Mouse (Mus musculus) cerebellum, postnatal 14 days (tissue): ENCODE data around the gene Cd59a.
"Not testable (repeated sequence)": the region's sequence is repeated elsewhere in the genome, so short reads cannot be mapped to it uniquely, and the experiment has no call there.

Experiments
- DNase-seq, 2 experiments: peaks; one replicate each; pipeline ENCODE4 v3.0.0; 2021; ENCODE audit warnings: mixed read lengths in 2 of 2

The Cd59a gene

DNA sequence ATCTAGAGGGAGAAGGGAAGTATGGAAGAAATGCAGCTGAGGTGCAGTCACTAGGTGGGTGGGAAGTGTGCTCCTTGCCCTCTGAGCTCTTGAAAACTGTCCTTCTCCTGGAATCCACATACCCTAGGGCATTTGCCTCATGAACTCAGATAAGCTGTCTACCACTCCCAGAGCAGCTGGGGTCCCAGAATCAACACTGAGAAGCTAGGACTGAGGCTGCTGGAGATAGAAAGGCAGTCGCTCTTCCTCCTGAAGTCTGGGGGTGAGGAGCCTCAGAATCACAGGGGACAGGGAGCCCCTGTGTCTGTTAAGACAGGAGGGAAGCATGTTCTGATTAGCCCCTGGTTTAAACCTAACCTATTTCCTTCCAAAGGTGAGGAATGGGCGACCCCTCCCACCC, 13.9 kb downstream of the Cd59a start:
- no peak for DNase-seq

DNA sequence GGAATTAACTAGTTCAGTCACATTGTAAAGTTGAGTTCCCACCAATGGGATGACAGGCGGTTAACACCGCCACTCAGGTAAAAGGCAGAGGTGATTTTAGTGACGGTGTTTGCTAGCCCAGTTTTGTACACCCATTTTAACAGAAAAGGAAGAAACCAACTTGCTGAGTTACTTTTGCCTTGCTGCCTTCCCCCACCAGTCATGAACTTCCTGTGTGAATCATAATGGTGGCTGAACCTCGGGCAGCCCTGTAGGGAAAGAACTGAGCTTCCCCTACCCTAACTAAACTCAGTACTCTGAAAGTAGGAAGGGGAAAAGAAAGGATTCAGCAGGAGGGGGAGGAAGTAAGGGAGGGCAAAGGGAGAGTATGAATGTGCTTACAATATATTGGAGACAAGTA, 14.4 kb downstream of the Cd59a start:
- no peak for DNase-seq

DNA sequence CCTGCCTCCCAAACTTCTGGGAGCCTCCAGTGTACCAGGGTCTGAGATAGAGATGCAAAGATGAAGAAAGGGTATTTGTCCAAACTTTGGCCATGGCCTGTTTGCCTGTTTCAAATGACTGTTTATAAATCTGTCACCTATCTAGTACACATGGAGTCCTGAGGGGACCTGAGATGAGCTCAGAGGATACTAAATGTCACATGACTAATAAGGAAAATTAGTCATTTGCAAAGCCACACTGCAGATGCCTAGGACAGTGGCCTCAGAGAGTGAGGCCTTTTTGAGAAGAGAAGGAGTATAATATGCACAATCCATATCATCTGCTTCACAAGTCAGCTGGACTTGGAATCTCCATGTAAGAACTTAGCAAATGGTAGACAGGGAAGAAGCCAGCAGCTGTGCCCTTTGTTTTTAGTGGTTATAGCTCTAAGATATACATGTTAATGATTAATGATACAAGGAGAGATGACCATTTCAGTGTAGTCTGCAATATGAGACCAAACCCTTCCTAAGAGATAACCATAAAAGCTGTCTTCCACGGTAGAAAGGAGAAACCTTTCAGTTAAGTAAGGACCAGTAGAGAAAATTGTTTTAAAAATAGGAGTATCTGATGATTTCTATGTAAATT, 15.7 kb downstream of the Cd59a start:
- not testable (repeated sequence) for DNase-seq

DNA sequence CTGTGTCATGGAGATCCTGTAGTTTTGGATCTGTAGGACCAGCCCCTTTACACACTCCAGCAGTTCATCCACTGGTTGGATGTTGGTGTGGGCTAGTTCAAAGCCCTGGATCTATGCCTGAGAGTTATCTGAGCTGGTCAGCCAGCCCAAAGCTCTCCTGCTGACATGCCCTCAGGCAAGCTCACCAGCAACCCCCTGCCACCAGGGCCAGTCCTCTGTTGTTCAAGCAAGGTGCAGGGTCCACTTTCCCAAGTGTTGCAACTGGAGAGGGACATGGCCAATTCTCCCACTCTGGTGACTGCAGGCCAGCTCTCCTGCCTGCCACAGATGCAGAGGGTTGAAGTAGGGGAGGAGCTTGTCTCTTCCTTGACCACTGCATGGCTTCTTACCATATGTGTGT, 18.0 kb downstream of the Cd59a start:
- DNase-seq: not testable (repeated sequence)

DNA sequence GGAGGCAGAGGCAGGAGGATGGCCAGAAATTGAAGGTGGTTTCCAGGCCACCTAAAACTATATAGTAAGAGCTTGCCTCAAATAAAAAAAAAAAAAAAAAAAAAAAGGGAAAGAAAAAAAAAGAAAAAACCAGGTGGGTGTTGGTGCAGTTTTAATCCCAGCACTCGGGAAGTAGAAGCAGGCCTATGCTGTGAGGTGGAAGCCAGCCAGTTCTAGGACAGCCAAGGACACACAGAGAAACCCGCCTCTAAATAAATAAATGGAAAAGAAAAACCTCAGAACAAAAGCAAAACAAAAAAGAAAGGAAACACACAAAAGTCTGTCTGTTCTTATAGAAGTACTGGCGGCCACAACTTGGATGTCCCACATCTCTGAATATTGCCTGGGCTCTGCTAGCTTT, 19.3 kb downstream of the Cd59a start:
- no peak for DNase-seq

DNA sequence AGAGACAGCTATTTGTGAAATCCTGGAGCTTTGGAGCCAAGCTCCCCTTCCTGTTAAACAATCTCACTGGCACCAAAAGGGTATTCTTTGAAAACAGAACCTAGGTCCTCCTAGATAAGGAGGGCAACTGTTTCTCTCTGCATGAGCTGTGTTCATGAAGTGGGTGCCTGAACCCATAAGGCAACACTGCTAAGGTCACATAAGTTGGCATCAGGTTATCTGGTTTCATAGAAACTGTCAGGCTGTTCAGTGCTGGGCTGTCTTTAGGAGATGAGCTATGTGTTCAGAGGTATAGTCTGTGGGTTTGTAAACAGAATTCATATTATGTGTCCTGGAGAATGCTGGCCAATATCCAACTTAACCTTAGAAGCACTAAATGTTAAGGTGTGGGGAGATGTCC, 21.6 kb downstream of the Cd59a start:
- DNase-seq: not testable (repeated sequence)

DNA sequence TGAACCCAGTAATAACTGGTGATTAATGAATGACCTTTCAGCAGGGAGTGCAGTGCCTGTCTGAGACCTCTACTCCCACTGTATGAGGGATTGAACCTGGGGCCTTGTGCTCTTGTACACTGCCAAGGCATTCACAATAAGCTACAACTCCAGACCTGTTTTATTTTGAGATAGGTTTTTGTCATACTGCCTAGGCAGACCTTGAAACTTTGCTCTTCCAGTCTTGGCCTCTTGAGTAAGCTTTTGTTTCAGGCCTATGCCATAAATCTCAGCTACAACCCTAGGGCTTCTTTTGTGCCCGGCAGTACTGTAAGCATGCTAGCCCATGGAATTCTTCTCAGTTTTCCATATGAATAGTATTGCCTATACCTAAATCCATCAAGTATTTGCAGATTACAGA, 23.5 kb downstream of the Cd59a start:
- no peak for DNase-seq

DNA sequence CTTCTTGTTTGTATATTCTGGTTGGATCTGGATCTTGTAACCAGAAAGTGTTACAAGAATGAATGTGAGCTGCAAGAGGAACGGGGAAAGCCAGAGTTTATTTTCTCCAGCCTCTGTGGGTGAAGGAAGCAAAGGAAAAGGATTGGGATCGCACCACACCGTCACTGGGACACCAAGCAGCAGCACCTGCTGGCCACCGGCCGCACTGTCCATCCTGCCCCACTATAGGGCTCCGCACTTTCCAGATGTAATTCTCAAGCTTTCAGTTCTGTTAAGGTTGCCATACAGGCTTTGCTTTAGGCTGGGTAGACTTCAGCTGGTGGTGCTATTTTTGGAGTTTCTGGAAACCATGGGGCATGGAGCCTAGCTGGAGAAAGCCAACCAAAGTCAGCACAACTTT, 24.7 kb downstream of the Cd59a start:
- DNase-seq: no peak

DNA sequence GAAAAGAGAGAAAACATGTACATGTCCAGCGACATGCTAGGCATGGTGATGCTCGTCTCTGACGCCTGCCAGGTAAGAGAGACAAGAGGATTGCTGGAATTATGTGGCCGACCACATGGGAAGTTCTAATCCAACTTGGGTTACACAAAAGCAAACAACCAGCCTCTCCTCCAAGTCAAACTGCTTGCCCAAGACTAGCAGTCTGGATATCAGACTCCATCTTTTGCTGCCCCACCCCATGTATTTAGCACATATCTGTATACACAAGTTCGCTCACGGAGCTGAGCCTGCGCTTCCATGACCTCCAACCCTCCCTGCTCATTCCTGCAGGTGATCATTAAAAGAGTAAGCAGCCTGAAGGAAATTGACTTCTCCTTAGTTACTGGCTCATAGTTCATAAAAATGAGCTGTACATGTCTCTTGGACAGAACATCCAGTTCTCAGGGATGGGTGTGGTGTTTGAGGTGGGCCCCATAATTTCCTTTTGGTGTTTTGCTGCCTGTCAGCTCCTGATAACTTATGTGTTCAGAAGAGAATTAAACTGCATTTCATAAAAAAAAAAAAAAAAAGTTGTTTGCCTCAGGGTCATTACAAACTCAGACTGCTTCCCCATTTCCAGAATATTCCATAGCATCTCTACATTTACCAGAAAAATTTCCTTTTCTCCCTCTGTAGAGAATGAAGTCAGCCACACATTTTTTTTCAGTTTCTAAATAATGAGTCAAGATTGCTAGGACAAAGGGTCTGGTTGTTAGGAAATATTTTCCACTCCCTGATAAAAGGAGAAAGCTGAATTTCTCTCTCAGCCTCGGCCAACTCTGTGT, 26.3 kb downstream of the Cd59a start:
- no peak for DNase-seq

DNA sequence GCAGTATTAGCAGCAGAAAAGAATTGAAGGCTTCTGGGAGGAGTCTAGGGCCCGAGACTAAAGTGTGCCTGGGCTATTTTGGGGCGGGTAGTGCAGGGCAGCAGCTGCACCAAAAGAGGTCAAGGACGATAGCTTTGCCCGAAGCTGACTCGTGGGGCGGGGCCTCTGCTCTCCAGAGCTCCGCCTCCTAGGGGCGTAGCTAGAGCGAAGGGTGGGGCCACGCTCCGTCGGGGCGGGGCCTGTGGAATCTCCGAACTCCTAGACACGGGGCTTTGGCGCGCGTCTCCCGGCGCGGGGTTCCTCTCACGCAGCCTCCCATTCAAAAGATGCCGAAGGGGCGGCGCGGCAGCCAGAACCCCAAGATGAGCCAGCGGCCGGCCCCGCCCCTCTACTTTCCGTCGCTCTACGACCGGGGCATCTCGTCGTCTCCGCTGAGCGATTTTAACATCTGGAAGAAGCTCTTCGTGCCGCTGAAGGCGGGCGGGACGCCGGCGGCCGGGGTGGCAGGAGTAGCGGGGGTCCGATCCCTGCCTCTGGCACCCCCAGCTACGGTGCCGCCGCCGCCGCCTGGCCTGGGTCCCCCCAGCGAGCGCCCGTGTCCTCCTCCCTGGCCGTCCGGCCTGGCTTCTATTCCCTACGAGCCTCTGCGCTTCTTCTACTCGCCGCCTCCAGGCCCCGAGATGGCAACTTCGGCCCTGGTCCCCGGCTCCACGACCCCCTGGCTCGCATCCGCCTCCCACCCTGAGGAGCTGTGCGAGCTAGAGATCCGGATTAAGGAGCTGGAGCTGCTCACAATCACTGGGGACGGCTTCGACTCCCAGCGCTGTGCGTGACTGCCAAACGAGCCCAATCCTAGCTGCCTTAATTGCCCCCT, 27.1 kb downstream of the Cd59a start, which contains the start of gene A930018P22Rik:
TSS of gene A930018P22Rik (plus strand) at position 265 of the 874 bp plus-strand sequence.
- DNase-seq: peak; percentile 89

DNA sequence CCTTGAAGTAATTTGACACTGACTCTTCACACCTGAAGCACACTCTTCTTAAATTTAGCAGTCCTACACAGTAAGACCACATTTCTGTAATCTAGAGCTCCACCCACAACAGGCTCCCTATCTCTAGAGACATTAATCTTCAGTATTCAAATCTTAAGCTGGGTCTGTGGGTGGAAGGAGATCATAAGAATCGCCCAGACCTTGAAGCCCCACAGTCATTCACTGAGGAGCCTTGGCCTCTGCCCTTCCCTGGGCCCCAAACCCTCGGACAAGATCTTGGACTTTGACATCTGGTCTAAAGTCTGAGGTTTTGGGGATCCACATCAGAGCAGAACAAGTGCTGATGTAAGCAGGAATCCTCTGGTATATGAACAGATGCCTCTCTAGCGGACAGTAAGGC, 27.9 kb downstream of the Cd59a start:
- DNase-seq: no peak

DNA sequence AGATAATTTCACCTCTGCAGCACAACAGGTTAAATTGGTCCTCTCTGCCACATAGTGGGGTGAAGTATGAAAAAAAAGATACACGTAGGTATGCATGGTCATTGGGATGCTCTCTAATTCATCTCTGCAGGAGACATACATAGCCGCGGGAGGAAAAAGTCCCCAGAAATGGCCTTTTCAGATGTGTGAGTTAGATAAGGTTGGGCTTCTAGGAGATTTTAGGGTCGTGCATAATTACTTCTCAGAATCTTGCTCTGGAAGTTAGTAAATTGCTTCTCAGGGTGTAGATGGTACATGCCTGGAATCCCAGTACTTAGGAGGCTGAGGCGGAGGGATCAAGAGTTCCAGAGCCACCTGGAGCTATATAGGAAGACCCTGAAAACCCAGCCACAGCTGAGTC, 28.5 kb downstream of the Cd59a start:
- DNase-seq: no peak

DNA sequence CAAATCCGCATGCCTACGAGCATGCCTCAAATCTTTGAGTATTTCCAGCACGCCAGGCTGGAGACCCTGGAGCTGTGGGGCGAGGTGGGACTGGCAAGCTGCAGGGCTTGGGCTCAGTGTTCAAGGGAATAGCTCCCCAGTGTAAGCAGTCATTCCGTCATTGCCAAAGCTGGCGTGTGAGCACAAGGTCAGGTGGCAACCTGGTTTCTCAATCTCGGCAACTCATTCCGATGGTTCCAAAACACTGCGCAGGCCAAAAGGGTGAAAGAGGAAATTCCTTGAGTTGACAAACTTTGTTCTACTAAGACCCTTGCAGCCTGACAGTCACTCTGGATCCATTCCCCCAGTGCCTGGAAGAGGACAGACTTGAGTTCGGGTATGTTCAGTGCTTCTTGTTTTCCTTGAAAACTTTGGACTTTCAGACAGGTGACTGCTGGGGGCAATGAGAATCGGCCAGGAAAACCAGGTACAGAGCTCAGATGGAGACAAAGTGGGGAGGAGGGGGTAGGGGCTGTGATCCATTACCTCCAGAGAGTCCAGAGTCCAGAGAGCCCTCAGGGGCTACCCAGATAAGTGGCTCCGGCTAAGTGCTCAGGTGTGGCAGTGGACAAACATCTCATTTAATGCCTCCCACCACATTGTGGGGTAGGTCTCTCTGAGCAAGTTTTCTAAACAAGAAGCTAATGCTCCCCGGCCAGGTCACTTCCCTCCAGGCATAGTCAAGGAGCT, 33.4 kb downstream of the Cd59a start:
- no peak for DNase-seq

DNA sequence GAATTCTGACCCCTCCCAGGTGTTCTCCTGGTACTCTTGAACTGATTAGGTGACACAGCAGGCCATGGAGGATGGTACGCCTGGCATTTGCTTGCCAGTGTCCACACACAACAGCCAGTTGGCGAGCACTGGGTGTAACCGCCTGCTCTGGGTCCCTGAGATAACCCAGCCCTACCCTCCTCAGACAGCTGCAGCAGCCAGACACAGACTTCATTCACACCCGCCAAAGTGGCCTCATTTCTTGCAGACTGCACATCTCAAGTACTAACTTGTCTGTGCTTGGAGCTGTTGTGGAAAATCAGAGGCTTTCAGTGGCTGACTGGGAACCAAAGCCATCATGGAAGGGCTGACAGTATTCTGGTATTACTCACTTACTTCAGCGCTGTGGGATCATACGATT, 34.6 kb downstream of the Cd59a start:
- DNase-seq: no peak

DNA sequence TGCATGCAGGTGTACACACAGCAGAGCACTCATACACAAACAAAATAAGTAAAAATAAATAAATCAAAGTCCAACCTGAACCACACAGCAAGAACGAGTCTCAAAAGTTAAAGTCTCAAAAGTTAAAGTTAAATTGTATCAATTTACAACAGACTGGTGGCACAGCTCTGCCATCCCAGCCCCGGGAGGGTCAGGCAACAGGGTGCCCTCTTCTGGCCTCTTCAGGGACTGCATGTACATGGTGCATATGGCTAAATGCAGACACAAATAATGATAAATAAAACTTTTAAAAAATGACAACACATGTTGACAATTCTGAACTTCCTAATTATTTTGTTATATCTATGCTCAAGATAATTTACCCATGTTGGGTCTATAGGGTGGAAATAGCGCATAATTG, 35.4 kb downstream of the Cd59a start:
- DNase-seq: peak in 1 of 2 experiments; percentile 70

DNA sequence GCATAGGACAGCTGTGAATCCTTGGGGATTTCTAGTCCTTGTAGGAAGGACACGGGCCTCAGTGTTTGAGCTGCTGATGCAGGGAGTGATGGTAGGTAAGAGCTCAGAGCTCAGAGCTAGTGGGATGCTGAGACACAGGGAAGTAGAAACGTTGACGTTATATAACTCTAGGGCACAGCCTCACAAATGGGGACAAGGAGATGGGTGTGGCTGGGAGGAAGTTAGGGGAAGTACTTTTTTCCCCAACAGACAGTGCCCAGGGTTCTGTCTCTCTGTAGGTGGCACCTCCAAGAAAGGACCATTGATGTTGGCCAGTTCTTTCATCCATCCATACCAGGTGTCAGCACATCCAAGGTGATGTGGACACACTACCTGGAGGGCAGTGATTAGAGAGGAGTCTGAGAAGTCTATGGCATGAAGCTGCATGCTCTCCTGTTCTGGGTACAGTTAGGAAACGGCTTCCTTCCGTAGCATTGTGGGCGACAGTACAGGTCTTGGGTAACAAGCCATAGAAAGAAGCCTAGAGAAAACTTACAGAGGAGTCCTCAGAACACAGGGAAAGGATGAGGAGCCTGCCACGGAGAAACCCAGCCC, 36.8 kb downstream of the Cd59a start:
- DNase-seq: no peak

DNA sequence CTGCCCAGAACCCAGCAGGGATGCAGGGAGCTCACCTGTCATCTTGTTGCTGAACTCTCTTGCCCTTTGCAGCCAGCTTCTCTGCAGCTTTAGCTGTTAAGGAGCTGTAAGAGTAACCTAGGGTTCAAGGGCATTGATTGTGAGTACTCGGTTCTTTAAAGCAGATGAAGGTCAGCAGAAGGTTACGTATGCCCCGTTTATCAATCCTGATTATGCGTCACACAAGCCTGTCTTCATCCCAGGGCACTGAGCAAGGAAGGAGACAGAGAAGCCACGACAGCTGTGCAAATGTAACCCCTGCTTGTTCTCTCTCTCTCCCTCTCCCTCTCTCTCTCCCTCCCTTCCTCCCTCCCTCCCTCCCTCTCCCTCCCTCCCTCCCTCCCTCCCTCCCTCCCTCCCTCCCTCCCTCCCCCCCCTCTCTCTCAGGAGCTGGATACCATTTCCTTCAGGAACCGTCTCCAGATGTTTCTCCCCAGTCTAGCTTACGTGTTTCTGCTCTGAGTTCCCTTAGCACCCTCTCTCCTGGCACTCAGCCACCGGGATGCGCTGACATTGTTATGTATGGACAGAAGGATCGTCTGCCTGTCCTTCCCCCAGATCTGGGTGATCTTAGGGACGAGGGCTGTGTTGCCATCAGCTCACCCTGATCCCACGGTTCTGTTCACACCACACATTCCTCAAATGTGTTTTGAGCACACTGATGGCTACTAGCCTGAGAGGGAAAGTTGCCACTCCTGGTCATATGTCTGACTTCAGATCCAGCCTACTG, 37.6 kb downstream of the Cd59a start:
- no peak for DNase-seq

DNA sequence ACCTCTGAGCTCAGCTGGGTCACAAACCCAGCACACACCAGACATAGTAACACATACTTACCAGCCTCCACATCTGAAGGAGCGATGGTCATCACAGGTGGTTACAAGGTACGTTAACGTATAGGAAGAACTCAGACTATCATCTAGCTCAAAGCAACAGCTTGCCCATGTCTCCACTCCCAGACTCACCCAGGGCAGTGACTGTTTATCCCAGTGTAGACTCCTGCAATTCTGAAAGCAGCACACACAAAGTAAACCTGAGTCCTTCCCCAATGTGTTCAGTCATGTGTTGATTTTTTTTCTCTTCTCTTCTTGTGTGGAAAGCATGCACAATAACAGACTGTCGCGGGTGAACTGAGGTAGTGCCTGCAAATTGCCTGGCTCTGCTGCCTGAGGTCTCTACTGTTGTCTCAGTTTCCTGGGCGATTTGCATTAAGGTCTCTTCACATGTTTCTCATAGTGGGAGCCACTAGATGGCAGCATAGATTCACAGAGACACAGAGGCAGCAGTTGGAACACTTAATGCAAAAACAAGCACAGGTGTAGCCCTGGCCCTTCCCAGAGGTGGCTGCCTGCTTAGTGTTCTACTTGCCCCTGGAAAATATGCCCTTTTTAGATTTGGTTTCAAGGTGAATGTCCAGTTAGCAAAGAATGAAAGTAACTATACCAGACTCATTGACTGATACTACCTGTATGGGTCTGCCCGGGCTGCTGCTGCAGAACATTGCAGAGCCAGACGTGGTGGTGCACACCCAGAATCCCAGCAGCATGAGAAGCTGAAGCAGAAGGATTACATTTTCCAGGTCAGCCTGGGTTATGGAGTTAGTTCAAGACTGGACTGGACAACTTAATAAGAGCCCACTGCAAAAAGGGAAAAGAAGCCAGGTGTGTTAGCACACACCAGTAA, 38.8 kb downstream of the Cd59a start:
- peak; percentile 81 to 89 for DNase-seq

DNA sequence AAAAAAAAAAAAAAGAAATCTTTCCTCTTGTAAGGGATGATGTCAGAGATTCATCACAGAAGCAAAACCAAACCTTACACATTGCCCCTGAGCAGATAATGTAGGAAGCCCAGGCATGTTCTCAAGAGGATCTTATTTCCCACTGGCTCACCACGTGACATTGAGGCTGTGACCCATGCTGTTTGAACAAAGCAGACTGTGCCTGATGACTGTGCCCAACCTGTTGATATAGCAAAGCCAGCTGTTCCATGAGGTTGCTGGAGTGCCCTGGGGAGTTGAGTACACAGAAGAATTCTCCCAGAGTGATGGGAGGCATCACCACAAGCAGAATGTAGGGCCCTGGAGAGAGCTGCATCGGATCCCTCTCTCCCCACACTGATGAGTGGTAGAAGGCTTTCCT, 40.3 kb downstream of the Cd59a start:
- no peak for DNase-seq

DNA sequence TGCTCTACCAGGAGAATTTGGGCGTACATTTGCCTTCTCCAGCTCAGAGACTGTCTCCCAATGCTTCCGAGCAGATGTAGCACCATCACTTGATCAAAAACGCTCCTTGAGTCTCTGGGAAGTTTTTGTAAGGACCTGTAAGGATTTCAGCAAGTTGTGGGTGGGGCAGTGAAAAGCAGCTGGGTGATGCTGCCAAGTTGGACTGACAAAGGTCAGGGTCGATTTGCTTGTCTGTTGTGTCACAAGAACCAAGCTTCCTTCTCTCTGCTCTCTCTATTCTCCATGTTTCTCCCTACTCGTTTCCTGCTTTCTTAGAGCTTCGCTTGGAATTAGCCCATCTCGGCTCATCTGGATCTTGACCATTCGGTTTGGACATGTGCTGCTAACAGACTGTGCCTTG, 46.5 kb downstream of the Cd59a start:
- no peak for DNase-seq
